Mouse (Mus musculus): ENCODE data around the gene Ralgapa1. TPM values are rescaled to one million over a fixed set of nuclear protein-coding genes. Genes with fewer than 3 reads are reported as not detected.

The Ralgapa1 gene
- polyA plus RNA-seq, 1 experiment = 10.3 TPM

GRCm38 (mm10) chr12:55570646-55571045 is 250.3 kb downstream of the Ralgapa1 start:
- TF ChIP-seq POLR2A (IDR thresholded peaks at IDR 0.05; ENCODE audit: borderline replicate concordance, control insufficient read depth, low read depth, low read length) = no peak
- no peak for TF ChIP-seq CTCF (IDR thresholded peaks at IDR 0.05; ENCODE audit: control insufficient read depth, insufficient read depth, low read length)
- 79% methylated on average over 9 of the region's 9 CpGs for WGBS
- Histone ChIP-seq H3K4me1 (ENCODE audit: control insufficient read depth, insufficient read depth, low read length) (no peaks in the 10 kb centered on the region), H3K27ac (ENCODE audit: control insufficient read depth, insufficient read depth, low read depth, low read length, poor library complexity) (no peak overlapping the region), H3K4me3 (replicated peaks; ENCODE audit: control insufficient read depth, low read depth, low read length) (no peak overlapping the region)

GRCm38 (mm10) chr12:55569676-55570075 is 251.3 kb downstream of the Ralgapa1 start:
- TF ChIP-seq CTCF (IDR thresholded peaks at IDR 0.05; ENCODE audit: control insufficient read depth, insufficient read depth, low read length) = no peak
- TF ChIP-seq POLR2A (IDR thresholded peaks at IDR 0.05; ENCODE audit: borderline replicate concordance, control insufficient read depth, low read depth, low read length) = no peak
- Histone ChIP-seq H3K4me3 (replicated peaks; ENCODE audit: control insufficient read depth, low read depth, low read length) (no peak overlapping the region), H3K27ac (ENCODE audit: control insufficient read depth, insufficient read depth, low read depth, low read length, poor library complexity) (no peak overlapping the region), H3K4me1 (ENCODE audit: control insufficient read depth, insufficient read depth, low read length) (no peaks in the 10 kb centered on the region)
- whole genome bisulfite sequencing = 10% methylated on average over 6 of the region's 6 CpGs

GRCm38 (mm10) chr12:55568466-55568865 is 252.5 kb downstream of the Ralgapa1 start:
- H3K27ac ChIP-seq (ENCODE audit: control insufficient read depth, insufficient read depth, low read depth, low read length, poor library complexity) = no peak overlapping the region
- no peaks in the 10 kb centered on the region for H3K4me1 ChIP-seq (ENCODE audit: control insufficient read depth, insufficient read depth, low read length)
- TF ChIP-seq POLR2A (IDR thresholded peaks at IDR 0.05; ENCODE audit: borderline replicate concordance, control insufficient read depth, low read depth, low read length) = no peak
- TF ChIP-seq CTCF (IDR thresholded peaks at IDR 0.05; ENCODE audit: control insufficient read depth, insufficient read depth, low read length) = no peak
- no peak overlapping the region for H3K4me3 ChIP-seq (replicated peaks; ENCODE audit: control insufficient read depth, low read depth, low read length)
- WGBS = 74% methylated on average over 3 of the region's 3 CpGs

- WGBS = 79% methylated on average over 5 of the region's 5 CpGs
- H3K4me1 ChIP-seq (ENCODE audit: control insufficient read depth, insufficient read depth, low read length) = no peaks in the 10 kb centered on the region
Measured at GRCm38 (mm10) chr12:55566837-55567236, 254.1 kb downstream of the Ralgapa1 start.

GRCm38 (mm10) chr12:55565867-55566266 is 255.1 kb downstream of the Ralgapa1 start:
- no peak; the same call in 1 of the 2 replicates for TF ChIP-seq CTCF (IDR thresholded peaks at IDR 0.05; ENCODE audit: control insufficient read depth, insufficient read depth, low read length)
- TF ChIP-seq POLR2A (IDR thresholded peaks at IDR 0.05; ENCODE audit: borderline replicate concordance, control insufficient read depth, low read depth, low read length) = no peak
- Histone ChIP-seq H3K27ac (ENCODE audit: control insufficient read depth, insufficient read depth, low read depth, low read length, poor library complexity) (no peak overlapping the region), H3K4me1 (ENCODE audit: control insufficient read depth, insufficient read depth, low read length) (no peaks in the 10 kb centered on the region), H3K4me3 (replicated peaks; ENCODE audit: control insufficient read depth, low read depth, low read length) (no peak overlapping the region)
- WGBS = 78% methylated on average over 9 of the region's 9 CpGs

More at GRCm38 (mm10) chr12:55566837-55567236, 254.1 kb downstream of the Ralgapa1 start:
- Histone ChIP-seq H3K4me3 (replicated peaks; ENCODE audit: control insufficient read depth, low read depth, low read length) (no peak overlapping the region), H3K27ac (ENCODE audit: control insufficient read depth, insufficient read depth, low read depth, low read length, poor library complexity) (no peak overlapping the region)
- no peak for TF ChIP-seq CTCF (IDR thresholded peaks at IDR 0.05; ENCODE audit: control insufficient read depth, insufficient read depth, low read length)
- TF ChIP-seq POLR2A (IDR thresholded peaks at IDR 0.05; ENCODE audit: borderline replicate concordance, control insufficient read depth, low read depth, low read length) = no peak

- WGBS = 92% methylated on average over 19 of the region's 19 CpGs
- H3K4me3 ChIP-seq (replicated peaks; ENCODE audit: control insufficient read depth, low read depth, low read length) = no peak within 1 kb of the TSS
- no peaks in the 10 kb centered on the region for H3K4me1 ChIP-seq (ENCODE audit: control insufficient read depth, insufficient read depth, low read length)
- H3K27ac ChIP-seq (ENCODE audit: control insufficient read depth, insufficient read depth, low read depth, low read length, poor library complexity) = no peak within 1 kb of the TSS
- TF ChIP-seq POLR2A (IDR thresholded peaks at IDR 0.05; ENCODE audit: borderline replicate concordance, control insufficient read depth, low read depth, low read length) (no peak), CTCF (IDR thresholded peaks at IDR 0.05; ENCODE audit: control insufficient read depth, insufficient read depth, low read length) (no peak)
Measured at GRCm38 (mm10) chr12:55565206-55565605, 255.8 kb downstream of the Ralgapa1 start, which contains the start of gene Aldoart2. Aldoart2 (plus strand) TSS chr12:55565239.

- 85% methylated on average over 9 of the region's 9 CpGs for WGBS
- TF ChIP-seq POLR2A (IDR thresholded peaks at IDR 0.05; ENCODE audit: borderline replicate concordance, control insufficient read depth, low read depth, low read length) = no peak
- H3K4me3 ChIP-seq (replicated peaks; ENCODE audit: control insufficient read depth, low read depth, low read length) = no peak overlapping the region
Measured at GRCm38 (mm10) chr12:55564187-55564963, 256.6 kb downstream of the Ralgapa1 start.

GRCm38 (mm10) chr12:55563742-55564141 is 257.2 kb downstream of the Ralgapa1 start:
- 82% methylated on average over 3 of the region's 3 CpGs for WGBS
- no peak overlapping the region for H3K4me3 ChIP-seq (replicated peaks; ENCODE audit: control insufficient read depth, low read depth, low read length)
- H3K27ac ChIP-seq (ENCODE audit: control insufficient read depth, insufficient read depth, low read depth, low read length, poor library complexity) = no peak overlapping the region
- no peaks in the 10 kb centered on the region for H3K4me1 ChIP-seq (ENCODE audit: control insufficient read depth, insufficient read depth, low read length)
- TF ChIP-seq POLR2A (IDR thresholded peaks at IDR 0.05; ENCODE audit: borderline replicate concordance, control insufficient read depth, low read depth, low read length) (no peak), CTCF (IDR thresholded peaks at IDR 0.05; ENCODE audit: control insufficient read depth, insufficient read depth, low read length) (no peak)

More at GRCm38 (mm10) chr12:55564187-55564963, 256.6 kb downstream of the Ralgapa1 start:
- no peaks in the 10 kb centered on the region for H3K4me1 ChIP-seq (ENCODE audit: control insufficient read depth, insufficient read depth, low read length)
- no peak overlapping the region for H3K27ac ChIP-seq (ENCODE audit: control insufficient read depth, insufficient read depth, low read depth, low read length, poor library complexity)
